Mouse (Mus musculus): Measurements from ENCODE around the gene Gm11567.
"Not testable (repeated sequence)": the region's sequence is repeated elsewhere in the genome, so short reads cannot be mapped to it uniquely, and the experiment has no call there.

The Gm11567 gene

GRCm38 (mm10) chr11:99878887-99879286 lies at the start of gene Gm11567:
Gene Gm11567, plus strand, starts transcription at chr11:99879187.
- CTCF ChIA-PET: not testable (repeated sequence)

GRCm38 (mm10) chr11:99837966-99838365 lies 41.0 kb upstream of the Gm11567 start, which contains the start of gene 2300003K06Rik:
Gene 2300003K06Rik, minus strand, starts transcription at chr11:99838066.
- CTCF ChIA-PET: no interaction called here

GRCm38 (mm10) chr11:99842185-99842584 lies 36.8 kb upstream of the Gm11567 start:
- CTCF ChIA-PET: no interaction called here

- CTCF ChIA-PET: no interaction called here
These were observed 32.2 kb upstream of the Gm11567 start for GRCm38 (mm10) chr11:99846746-99847145.

- CTCF ChIA-PET: no interaction called here
These were observed 27.5 kb upstream of the Gm11567 start, which contains the start of gene Krtap4-16 for GRCm38 (mm10) chr11:99851508-99851907. Gene Krtap4-16, minus strand, starts transcription at chr11:99851608.

GRCm38 (mm10) chr11:99854121-99854520 lies 24.9 kb upstream of the Gm11567 start:
- CTCF ChIA-PET: no interaction called here

GRCm38 (mm10) chr11:99857617-99858016 lies 21.4 kb upstream of the Gm11567 start, which contains the start of gene Gm11568:
Gene Gm11568, plus strand, starts transcription at chr11:99857917.
- CTCF ChIA-PET: no interaction called here

- CTCF ChIA-PET: no interaction called here
These were observed 20.2 kb upstream of the Gm11567 start for GRCm38 (mm10) chr11:99858761-99859160.

- CTCF ChIA-PET: interaction anchor here (1.2 kb wide), 1 partner anchor 434 kb away, joined by 4 read pairs; no protein-coding TSS in a partner anchor
These were observed 14.8 kb upstream of the Gm11567 start, which contains the start of gene Gm11559 for GRCm38 (mm10) chr11:99864176-99864575. Gene Gm11559, plus strand, starts transcription at chr11:99864476.

- CTCF ChIA-PET: not testable (repeated sequence)
These were observed 5.9 kb upstream of the Gm11567 start, which contains the start of gene Krtap9-1 for GRCm38 (mm10) chr11:99873089-99873488. Gene Krtap9-1, plus strand, starts transcription at chr11:99873389.

GRCm38 (mm10) chr11:99907620-99908019 lies 28.6 kb downstream of the Gm11567 start, which contains the start of gene Krtap31-1:
Gene Krtap31-1, plus strand, starts transcription at chr11:99907920.
- CTCF ChIA-PET: no interaction called here

- CTCF ChIA-PET: no interaction called here
These were observed 35.5 kb downstream of the Gm11567 start, which contains the start of gene Gm11565 for GRCm38 (mm10) chr11:99914451-99914850. Gene Gm11565, plus strand, starts transcription at chr11:99914751.

Measured in spleen, embryonic (tissue).